Mouse (Mus musculus): Measurements from ENCODE around the gene Cxcl2. TPM values are rescaled to one million over a fixed set of nuclear protein-coding genes. Genes with fewer than 3 reads are reported as not detected.

The Cxcl2 gene
- total RNA-seq, 2 experiments from 2014 or later = not detected

Other genes with a start within 250 kb of the Cxcl2 start
- under 1 TPM in 1 of 2 experiments, not detected in 1; 0.22 TPM for gene Cxcl5, start 144.5 kb upstream of the Cxcl2 start, total RNA-seq (2021)
- not detected for gene Ppbp, start 135.4 kb upstream of the Cxcl2 start, total RNA-seq (2021)
- 1 to 10 TPM; 2.3 to 2.5 TPM for gene Pf4, start 131.4 kb upstream of the Cxcl2 start, total RNA-seq (2021)
- not detected for gene Cxcl3, start 117.8 kb upstream of the Cxcl2 start, total RNA-seq (2021)
- gene Cxcl15, start 109.3 kb upstream of the Cxcl2 start, total RNA-seq (2021) = not detected
- gene Cxcl1, start 12.6 kb upstream of the Cxcl2 start, total RNA-seq (2021) = under 1 TPM in 1 of 2 experiments, not detected in 1; 0.32 TPM
- gene Mthfd2l, start 27.2 kb downstream of the Cxcl2 start, total RNA-seq (2021) = 10 to 100 TPM; 13.7 to 15.8 TPM
- under 1 TPM; 0.40 to 0.44 TPM for gene Epgn, start 123.6 kb downstream of the Cxcl2 start, total RNA-seq (2021)
- gene Ereg, start 170.8 kb downstream of the Cxcl2 start, total RNA-seq (2021) = not detected
- under 1 TPM in 1 of 2 experiments, not detected in 1; 0.22 TPM for gene Areg, start 235.7 kb downstream of the Cxcl2 start, total RNA-seq (2021)

Measured in layer of hippocampus, postnatal 25 days (tissue).